Mouse (Mus musculus): ENCODE measurements around the gene Mrvi1. TPM values are rescaled to one million over a fixed set of nuclear protein-coding genes. Genes with fewer than 3 reads are reported as not detected.
"Not testable (repeated sequence)": the region's sequence is repeated elsewhere in the genome, so short reads cannot be mapped to it uniquely, and the experiment has no call there.

Mrvi1 gene
- polyA plus RNA-seq, 1 experiment from 2014 or later, result 1.0 TPM

DNA sequence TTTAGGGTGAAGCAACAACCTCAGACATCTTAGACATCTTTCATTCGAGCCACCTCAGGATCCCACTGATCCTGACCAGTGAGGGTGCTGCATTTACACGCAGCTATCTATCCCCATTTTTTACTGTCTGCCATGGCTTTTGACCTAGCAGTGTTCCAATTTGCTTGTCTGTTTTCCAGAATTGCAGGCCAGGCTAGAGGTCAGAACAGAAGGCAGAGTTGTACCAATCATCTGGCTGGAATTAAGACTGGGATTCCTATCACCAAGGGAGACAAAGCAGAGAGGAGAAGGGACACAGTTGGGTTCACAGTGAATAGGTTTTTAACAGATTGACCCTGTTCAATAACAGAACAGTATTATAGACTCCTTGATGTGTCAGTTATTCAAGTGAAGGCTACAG is 75.7 kb downstream of the Mrvi1 start:
- Histone ChIP-seq H3K36me3 (ENCODE audit: control insufficient read depth, insufficient read depth, low read length) (no peaks in the 10 kb centered on the region), H3K4me2 (ENCODE audit: low read length) (no peak overlapping the region), H3K4me3 (ENCODE audit: low read length) (no peak overlapping the region), H3K4me1 (ENCODE audit: control insufficient read depth, insufficient read depth, low read depth, low read length) (no peaks in the 10 kb centered on the region), H3K27me3 (replicated peaks; ENCODE audit: control insufficient read depth, insufficient read depth, low read length) (no peaks in the 10 kb centered on the region), H3K27ac (ENCODE audit: low read depth, low read length) (no peak overlapping the region), H3K9ac (ENCODE audit: low read depth, low read length) (no peak overlapping the region), H3K9me3 (ENCODE audit: control insufficient read depth, low read length) (no peaks in the 10 kb centered on the region)
- 85% methylated on average over 2 of the region's 2 CpGs for WGBS
- no peak for ATAC-seq

DNA sequence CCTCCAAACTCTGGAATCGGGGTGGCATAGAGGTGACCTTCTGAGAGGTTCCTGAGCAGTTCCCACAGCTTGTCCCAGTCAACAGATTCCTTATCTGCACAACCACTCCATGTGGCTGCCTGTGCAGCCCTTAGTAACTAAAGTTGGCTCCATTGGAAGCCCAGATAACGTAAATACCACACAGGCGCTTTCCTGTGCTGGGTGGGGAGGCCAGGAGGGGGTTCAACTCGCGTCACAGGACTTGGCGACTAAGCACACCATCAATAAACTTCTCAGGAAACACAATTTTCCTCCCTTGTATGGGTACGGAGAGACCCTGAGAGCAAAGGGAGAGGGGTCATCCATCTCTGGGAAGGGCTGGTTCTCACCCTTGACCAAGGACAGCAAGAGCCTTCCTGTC is 79.0 kb downstream of the Mrvi1 start:
- H3K4me3 ChIP-seq (ENCODE audit: low read length), result no peak overlapping the region
- no peaks in the 10 kb centered on the region for H3K4me1 ChIP-seq (ENCODE audit: control insufficient read depth, insufficient read depth, low read depth, low read length)
- H3K9me3 ChIP-seq (ENCODE audit: control insufficient read depth, low read length), result no peaks in the 10 kb centered on the region
- no peaks in the 10 kb centered on the region for H3K36me3 ChIP-seq (ENCODE audit: control insufficient read depth, insufficient read depth, low read length)
- no peak overlapping the region for H3K27ac ChIP-seq (ENCODE audit: low read depth, low read length)
- WGBS, result 88% methylated on average over 7 of the region's 7 CpGs
- H3K4me2 ChIP-seq (ENCODE audit: low read length), result no peak overlapping the region
- H3K9ac ChIP-seq (ENCODE audit: low read depth, low read length), result no peak overlapping the region
- no peaks in the 10 kb centered on the region for H3K27me3 ChIP-seq (replicated peaks; ENCODE audit: control insufficient read depth, insufficient read depth, low read length)
- no peak for ATAC-seq

DNA sequence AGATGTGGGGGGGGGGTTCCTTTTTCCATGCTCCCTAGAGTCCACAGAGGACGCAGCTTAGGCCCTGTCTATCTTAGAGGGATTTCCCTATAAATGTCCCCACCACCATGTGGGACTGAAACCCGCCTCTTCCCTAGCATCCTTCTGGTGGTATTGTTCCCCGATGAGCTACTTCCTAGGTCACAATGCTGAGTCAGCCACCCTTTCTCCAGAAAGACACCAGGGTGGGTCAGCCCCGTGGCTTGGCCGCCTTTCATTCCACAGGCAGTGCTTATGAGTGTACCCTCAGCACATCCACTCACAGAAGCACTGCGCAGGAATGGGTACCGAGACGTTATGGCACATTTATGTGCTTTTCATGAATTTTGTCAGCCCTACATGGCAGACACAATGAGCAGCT is 85.1 kb downstream of the Mrvi1 start:
- WGBS, result 87% methylated on average over 8 of the region's 8 CpGs
- no peak overlapping the region for H3K4me3 ChIP-seq (ENCODE audit: low read length)
- H3K4me2 ChIP-seq (ENCODE audit: low read length), result no peak overlapping the region
- H3K9me3 ChIP-seq (ENCODE audit: control insufficient read depth, low read length), result no peaks in the 10 kb centered on the region
- H3K27ac ChIP-seq (ENCODE audit: low read depth, low read length), result no peak overlapping the region
- no peaks in the 10 kb centered on the region for H3K36me3 ChIP-seq (ENCODE audit: control insufficient read depth, insufficient read depth, low read length)
- no peak for ATAC-seq
- no peaks in the 10 kb centered on the region for H3K4me1 ChIP-seq (ENCODE audit: control insufficient read depth, insufficient read depth, low read depth, low read length)
- H3K27me3 ChIP-seq (replicated peaks; ENCODE audit: control insufficient read depth, insufficient read depth, low read length), result no peaks in the 10 kb centered on the region
- H3K9ac ChIP-seq (ENCODE audit: low read depth, low read length), result no peak overlapping the region

- no peaks in the 10 kb centered on the region for H3K4me1 ChIP-seq (ENCODE audit: control insufficient read depth, insufficient read depth, low read depth, low read length)
- no peak for ATAC-seq
- WGBS, result 92% methylated on average over 7 of the region's 7 CpGs
- H3K4me2 ChIP-seq (ENCODE audit: low read length), result no peak overlapping the region
- H3K4me3 ChIP-seq (ENCODE audit: low read length), result no peak overlapping the region
- no peak overlapping the region for H3K27ac ChIP-seq (ENCODE audit: low read depth, low read length)
- no peaks in the 10 kb centered on the region for H3K27me3 ChIP-seq (replicated peaks; ENCODE audit: control insufficient read depth, insufficient read depth, low read length)
- no peak overlapping the region for H3K9ac ChIP-seq (ENCODE audit: low read depth, low read length)
- no peaks in the 10 kb centered on the region for H3K9me3 ChIP-seq (ENCODE audit: control insufficient read depth, low read length)
- H3K36me3 ChIP-seq (ENCODE audit: control insufficient read depth, insufficient read depth, low read length), result no peaks in the 10 kb centered on the region
These were observed 85.8 kb downstream of the Mrvi1 start for GRCm38 (mm10) chr7:110896453-110896852.

DNA sequence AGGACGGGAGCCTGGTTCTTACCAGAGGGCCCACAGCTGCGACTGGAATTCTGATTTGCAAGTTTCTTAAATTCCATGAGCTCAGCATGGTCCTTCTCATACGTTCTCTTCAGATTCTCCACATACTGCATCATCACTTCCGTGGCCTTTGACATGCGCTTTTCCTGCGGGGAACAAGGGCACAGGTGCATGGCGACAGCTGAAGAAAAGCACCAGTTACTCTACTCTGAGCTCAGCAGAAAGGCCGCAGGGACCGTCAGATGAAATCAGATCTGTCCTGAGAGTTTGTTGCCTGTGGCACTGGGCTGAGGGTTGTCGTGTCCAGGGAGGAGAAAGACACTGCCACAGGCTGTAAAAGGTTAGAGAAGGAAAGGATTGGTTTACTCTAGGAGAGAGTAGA is 86.5 kb downstream of the Mrvi1 start:
- not testable (repeated sequence) for H3K4me3 ChIP-seq (ENCODE audit: low read length); H3K4me1 ChIP-seq (ENCODE audit: control insufficient read depth, insufficient read depth, low read depth, low read length); H3K4me2 ChIP-seq (ENCODE audit: low read length); H3K36me3 ChIP-seq (ENCODE audit: control insufficient read depth, insufficient read depth, low read length); H3K27ac ChIP-seq (ENCODE audit: low read depth, low read length); ATAC-seq; H3K9me3 ChIP-seq (ENCODE audit: control insufficient read depth, low read length); H3K27me3 ChIP-seq (replicated peaks; ENCODE audit: control insufficient read depth, insufficient read depth, low read length); H3K9ac ChIP-seq (ENCODE audit: low read depth, low read length)
- 80% methylated on average over 9 of the region's 10 CpGs for WGBS

- no peaks in the 10 kb centered on the region for H3K36me3 ChIP-seq (ENCODE audit: control insufficient read depth, insufficient read depth, low read length)
- H3K27me3 ChIP-seq (replicated peaks; ENCODE audit: control insufficient read depth, insufficient read depth, low read length), result no peaks in the 10 kb centered on the region
- H3K4me2 ChIP-seq (ENCODE audit: low read length), result no peak overlapping the region
- H3K4me1 ChIP-seq (ENCODE audit: control insufficient read depth, insufficient read depth, low read depth, low read length), result no peaks in the 10 kb centered on the region
- ATAC-seq, result no peak
- 83% methylated on average over 9 of the region's 9 CpGs for WGBS
- no peak overlapping the region for H3K27ac ChIP-seq (ENCODE audit: low read depth, low read length)
- no peak overlapping the region for H3K4me3 ChIP-seq (ENCODE audit: low read length)
- H3K9me3 ChIP-seq (ENCODE audit: control insufficient read depth, low read length), result no peaks in the 10 kb centered on the region
- H3K9ac ChIP-seq (ENCODE audit: low read depth, low read length), result no peak overlapping the region
These were observed 87.6 kb downstream of the Mrvi1 start for GRCm38 (mm10) chr7:110894673-110895072.

- Histone ChIP-seq H3K9me3 (ENCODE audit: control insufficient read depth, low read length) (no peaks in the 10 kb centered on the region), H3K4me2 (ENCODE audit: low read length) (no peak overlapping the region), H3K9ac (ENCODE audit: low read depth, low read length) (no peak overlapping the region), H3K4me3 (ENCODE audit: low read length) (no peak overlapping the region), H3K36me3 (ENCODE audit: control insufficient read depth, insufficient read depth, low read length) (no peaks in the 10 kb centered on the region), H3K4me1 (ENCODE audit: control insufficient read depth, insufficient read depth, low read depth, low read length) (no peaks in the 10 kb centered on the region), H3K27ac (ENCODE audit: low read depth, low read length) (no peak overlapping the region), H3K27me3 (replicated peaks; ENCODE audit: control insufficient read depth, insufficient read depth, low read length) (no peaks in the 10 kb centered on the region)
- 83% methylated on average over 10 of the region's 10 CpGs for WGBS
- ATAC-seq, result no peak
These were observed 88.2 kb downstream of the Mrvi1 start for GRCm38 (mm10) chr7:110893943-110894610.

- no peaks in the 10 kb centered on the region for H3K36me3 ChIP-seq (ENCODE audit: control insufficient read depth, insufficient read depth, low read length)
- H3K4me1 ChIP-seq (ENCODE audit: control insufficient read depth, insufficient read depth, low read depth, low read length), result no peaks in the 10 kb centered on the region
- no peaks in the 10 kb centered on the region for H3K27me3 ChIP-seq (replicated peaks; ENCODE audit: control insufficient read depth, insufficient read depth, low read length)
- ATAC-seq, result no peak
- no peak overlapping the region for H3K27ac ChIP-seq (ENCODE audit: low read depth, low read length)
- H3K9me3 ChIP-seq (ENCODE audit: control insufficient read depth, low read length), result no peaks in the 10 kb centered on the region
- 80% methylated on average over 9 of the region's 9 CpGs for WGBS
- no peak overlapping the region for H3K4me2 ChIP-seq (ENCODE audit: low read length)
- no peak overlapping the region for H3K4me3 ChIP-seq (ENCODE audit: low read length)
- H3K9ac ChIP-seq (ENCODE audit: low read depth, low read length), result no peak overlapping the region
These were observed 90.7 kb downstream of the Mrvi1 start for GRCm38 (mm10) chr7:110891501-110891986.

- no peak for ATAC-seq
- Histone ChIP-seq H3K4me2 (ENCODE audit: low read length) (no peak overlapping the region), H3K27me3 (replicated peaks; ENCODE audit: control insufficient read depth, insufficient read depth, low read length) (no peaks in the 10 kb centered on the region), H3K27ac (ENCODE audit: low read depth, low read length) (no peak overlapping the region), H3K36me3 (ENCODE audit: control insufficient read depth, insufficient read depth, low read length) (no peaks in the 10 kb centered on the region), H3K4me3 (ENCODE audit: low read length) (no peak overlapping the region), H3K4me1 (ENCODE audit: control insufficient read depth, insufficient read depth, low read depth, low read length) (no peaks in the 10 kb centered on the region), H3K9me3 (ENCODE audit: control insufficient read depth, low read length) (no peaks in the 10 kb centered on the region), H3K9ac (ENCODE audit: low read depth, low read length) (no peak overlapping the region)
- whole genome bisulfite sequencing, result 86% methylated on average over 2 of the region's 2 CpGs
These were observed 100.4 kb downstream of the Mrvi1 start for GRCm38 (mm10) chr7:110881746-110882333.

Data from hindbrain, embryonic 16.5 days (tissue).